Mouse (Mus musculus) testis, postnatal 14 days (tissue): ENCODE measurements around the gene Phactr1.
A peak's percentile ranks its signal among the peaks of the same experiment; 100 is the strongest.

Experiments used
- DNase-seq: peaks from one replicate; pipeline ENCODE4 v3.0.0; 2021; ENCODE audit warnings: low spot score

Phactr1 gene

DNA sequence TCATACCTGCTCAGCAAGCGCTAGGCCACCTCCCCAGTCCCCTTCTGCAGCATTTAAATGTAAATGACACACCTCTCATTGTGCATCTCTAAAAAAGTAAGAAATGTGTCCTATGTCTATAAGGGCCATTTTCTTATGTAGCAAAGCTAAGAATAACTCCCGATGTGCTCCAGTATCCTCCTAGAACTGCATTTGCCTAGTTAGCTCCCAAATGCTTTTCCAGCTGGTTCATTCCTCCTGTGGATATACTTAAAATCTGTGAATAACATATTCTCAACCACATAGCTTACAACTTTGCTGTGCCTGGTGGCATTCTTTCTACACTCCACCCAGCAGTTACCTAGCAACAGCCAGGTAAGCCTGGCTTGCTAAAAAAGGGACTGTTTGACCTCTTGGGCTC, 349.8 kb downstream of the Phactr1 start:
- no peak for DNase-seq

DNA sequence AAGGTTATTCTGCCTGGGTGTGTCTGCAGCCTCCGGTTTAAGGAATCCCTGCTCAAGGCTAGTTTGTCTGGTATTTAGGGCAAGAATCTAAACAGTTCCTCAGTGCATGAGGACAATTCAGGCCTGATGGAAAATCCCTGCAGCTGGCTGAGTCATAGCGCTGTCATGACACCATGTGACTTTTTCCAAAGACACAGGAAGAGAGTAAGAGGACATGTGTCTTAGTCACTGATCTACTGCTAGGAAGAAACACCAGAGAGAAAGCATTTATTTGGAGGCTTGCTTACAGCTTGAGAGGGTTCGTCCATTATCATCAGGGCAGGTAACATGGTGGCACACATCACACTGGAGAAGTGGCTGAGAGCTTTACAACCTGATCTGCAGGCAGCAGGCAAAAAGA, 352.0 kb downstream of the Phactr1 start:
- no peak for DNase-seq

DNA sequence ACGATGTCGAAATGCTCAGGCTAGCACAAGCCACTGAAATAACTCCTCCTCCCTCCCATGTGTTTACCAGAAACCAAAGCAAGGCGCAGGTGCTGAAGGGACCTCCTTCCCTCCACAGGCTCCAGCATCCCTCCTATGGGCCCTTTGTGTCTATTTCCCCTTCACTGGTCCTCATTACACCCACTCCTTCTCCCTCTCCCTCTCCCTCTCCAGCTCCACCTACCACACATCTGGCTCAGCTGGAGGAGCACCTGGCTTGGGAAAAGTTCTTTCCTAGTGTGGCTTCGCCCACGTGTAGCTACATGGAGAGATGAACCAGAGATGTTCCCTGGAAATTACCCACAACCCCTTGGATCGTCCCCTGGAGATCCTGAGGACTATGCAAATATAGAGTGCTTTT, 356.1 kb downstream of the Phactr1 start:
- no peak for DNase-seq

DNA sequence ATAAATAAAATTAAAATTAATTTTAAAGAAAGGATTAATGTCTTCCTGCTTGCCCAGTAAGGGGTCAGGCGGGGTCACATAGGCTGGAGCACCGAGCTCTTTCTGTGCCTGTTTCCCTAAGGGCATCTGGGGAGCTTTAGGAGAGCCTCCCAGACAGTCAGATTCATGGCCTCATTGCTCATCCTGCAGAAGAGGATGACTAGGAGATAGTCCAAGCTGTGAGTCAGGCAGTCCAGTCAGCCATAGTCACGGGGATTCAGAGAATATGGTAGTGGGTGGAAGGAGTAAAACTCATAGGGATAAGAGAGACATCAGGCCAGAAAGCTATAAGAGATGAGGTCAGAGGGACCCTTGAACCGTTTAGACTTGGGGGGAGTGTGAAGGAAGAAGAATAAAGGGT, 362.3 kb downstream of the Phactr1 start:
- no peak for DNase-seq

DNA sequence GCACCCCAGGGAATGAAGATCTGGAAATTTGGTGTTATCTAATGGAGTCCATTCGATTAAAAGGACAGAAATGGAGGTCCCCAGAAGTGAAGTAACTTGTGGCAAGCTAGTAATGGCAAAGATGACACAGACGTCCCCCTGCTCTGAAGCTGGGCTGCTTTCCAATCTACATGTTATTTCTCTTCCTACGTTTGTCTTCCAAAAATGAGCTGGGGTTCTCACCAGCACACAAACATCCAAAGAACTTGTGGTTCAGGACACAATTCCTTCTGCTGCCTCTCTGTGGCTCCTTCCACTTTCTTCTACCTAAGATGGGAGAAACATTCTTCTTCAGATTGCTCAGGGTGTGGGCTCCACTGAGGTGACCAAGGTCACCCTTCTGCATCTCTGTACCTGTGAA, 368.1 kb downstream of the Phactr1 start:
- no peak for DNase-seq

DNA sequence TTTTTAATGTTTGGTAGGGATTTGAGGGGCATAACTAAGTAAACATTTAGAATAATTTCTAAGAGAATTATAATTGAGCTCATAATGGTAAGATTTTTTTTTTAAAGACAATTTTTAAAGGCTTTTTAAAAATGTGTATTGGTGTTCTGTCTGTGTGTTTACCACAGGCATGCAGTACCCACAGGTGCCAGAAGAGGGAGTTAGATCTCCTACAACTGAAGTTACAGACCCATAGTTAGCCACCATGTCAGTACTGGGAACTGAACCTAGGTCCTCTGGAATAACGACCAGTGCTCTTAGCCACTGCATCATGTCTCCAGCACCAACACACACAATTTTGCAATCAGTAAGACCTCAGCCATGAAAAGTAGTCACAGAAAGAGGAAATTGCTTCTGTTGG, 372.8 kb downstream of the Phactr1 start:
- DNase-seq: peak; percentile 8

DNA sequence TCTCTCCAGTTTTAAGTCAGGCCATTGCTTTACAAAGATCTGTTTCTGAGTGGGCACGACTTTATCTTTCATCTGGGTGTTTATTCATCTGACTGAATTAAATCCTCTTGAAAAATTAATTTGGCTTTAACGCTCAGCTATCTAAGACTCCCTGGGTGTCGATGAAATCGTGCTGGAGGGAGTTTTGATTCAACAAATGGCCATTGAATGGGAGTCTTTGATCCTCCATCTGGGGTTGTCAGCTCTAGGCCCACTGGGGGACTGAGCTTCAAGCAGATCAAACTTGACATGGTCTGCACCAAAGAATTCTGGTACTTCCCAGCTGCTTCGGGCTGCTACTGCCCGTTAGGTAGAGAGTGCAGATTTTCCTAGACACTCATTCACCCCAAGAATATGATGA, 374.7 kb downstream of the Phactr1 start:
- no peak for DNase-seq

DNA sequence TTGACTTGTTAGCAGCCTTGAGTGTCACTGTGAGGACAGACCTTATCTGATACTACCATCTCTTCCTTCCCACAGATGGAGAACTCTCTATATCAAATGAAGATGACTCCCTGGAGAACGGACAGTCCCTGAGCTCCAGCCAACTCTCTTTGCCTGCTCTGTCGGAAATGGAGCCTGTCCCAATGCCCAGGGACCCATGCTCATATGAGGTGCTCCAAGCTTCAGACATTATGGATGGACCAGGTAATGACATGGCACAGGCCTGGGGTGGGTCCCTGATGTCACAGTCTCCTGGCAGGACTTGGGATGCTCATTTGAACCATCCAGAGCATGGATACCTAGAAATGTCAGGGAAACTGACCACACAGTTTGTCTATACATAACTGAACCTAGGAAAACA, 376.7 kb downstream of the Phactr1 start:
- no peak for DNase-seq

DNA sequence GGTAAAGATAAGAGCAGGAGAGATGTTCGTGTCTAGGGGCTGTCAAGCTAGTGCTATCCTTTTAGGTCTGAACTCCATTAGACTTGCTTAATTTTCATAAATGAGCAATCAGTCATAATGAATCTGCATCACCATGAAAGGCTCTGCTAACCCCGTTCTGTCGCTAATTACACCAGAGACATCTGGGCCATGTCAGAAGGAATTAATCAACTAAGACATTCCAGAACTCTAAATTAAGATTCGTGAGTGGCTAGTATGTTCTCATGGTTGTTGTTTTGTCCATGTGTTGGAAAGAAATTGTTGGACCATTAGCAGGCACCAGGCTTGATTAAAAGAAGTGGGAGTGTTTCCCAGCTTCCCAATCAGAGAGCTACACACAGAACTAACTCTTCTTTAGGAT, 382.9 kb downstream of the Phactr1 start:
- DNase-seq: no peak

DNA sequence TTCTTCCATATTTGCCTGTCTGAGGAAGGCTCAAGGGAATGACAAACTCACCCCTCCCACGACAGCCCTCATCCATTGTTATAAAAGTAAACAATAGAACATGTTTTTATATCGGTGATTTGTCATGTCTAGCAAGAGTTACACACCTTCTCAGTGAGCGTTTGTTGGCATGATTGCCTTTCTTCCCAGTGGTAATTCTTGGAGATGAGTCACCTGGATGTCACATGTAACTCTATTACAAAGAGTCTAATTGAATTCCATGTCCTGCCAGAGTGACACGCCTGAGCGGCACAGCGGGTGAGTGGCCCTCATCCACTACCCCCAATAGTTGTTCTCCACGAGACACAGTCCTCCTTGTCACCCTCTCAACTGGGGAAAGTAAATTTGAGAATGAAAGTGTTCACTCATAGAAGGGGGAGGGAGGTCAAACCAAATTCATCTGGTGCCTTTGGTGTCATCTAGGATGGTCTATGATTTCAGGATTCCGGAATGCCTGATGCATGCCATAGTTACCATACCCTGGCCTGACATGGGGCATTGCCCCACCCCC, 388.4 kb downstream of the Phactr1 start:
- DNase-seq: no peak

DNA sequence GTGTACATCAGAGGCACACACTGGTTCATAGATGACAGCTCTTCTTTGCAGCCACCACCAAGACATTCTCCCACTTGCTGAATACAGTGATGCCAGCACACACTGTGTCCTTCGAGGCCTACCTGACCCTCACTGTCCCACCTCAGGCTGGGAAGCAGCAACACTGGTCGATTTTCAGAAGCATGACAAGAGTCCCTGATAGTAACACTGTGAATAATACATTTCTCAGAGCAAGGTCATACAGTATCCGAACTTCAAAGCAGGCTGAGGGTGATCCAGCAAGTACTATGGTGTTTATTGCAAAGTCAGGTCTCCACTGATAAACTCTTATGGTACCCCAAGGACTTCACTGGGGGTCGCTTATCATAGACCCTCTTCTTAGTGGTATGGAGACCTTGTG, 390.1 kb downstream of the Phactr1 start:
- DNase-seq: no peak

DNA sequence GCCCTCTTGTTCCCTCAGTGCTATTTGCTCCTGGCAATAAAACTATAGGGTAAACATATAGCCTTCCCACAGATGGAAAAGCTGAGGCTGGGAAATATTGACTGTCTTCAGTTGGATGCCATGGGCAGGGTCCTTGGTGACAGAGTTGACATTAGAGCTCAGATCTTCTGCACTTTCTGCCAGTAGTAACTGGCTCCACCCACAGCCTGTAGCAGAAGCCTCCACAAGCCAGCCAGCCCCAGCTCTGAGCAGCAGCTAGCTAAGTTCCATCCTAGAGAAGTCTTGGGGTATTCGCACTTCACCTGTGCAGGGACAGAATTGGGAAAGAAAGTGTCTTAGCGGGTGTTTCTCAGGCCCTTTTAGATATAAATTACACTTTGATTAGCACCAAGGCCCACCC, 390.5 kb downstream of the Phactr1 start:
- DNase-seq: no peak

DNA sequence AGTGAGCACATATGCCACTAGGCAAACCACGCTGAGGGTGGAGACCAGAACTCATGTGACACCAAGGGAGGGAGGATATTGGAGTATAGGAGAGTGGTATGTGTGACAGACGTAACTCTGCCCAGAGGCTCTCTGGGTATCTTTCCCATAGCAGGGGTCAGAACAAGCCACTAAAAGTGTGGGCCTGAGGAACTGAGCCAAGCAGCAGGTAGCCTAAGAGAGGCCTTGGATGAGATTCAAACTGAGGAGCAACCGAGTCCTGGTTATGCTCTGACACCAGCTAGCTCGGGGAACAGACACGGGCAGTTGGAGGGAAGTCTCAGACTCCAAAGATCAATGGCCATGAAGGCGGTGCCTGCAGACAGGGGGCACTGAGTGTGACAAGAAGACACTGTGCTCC, 395.0 kb downstream of the Phactr1 start:
- no peak for DNase-seq

DNA sequence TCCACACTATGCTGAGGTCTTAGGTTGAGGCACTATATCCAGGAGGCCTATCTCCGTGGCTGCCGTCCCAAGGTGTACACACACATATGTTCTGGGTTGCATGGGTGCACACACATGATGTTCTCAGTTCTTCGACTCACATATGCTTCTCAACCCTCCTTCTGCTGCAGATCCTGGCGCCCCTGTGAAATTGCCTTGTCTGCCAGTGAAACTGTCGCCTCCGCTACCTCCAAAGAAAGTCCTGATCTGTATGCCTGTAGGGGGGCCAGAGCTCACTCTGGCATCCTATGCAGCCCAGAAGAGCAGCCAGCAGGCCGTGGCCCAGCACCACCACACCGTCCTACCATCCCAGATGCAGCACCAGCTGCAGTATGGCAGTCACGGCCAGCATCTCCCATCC, 397.1 kb downstream of the Phactr1 start:
- DNase-seq: no peak

DNA sequence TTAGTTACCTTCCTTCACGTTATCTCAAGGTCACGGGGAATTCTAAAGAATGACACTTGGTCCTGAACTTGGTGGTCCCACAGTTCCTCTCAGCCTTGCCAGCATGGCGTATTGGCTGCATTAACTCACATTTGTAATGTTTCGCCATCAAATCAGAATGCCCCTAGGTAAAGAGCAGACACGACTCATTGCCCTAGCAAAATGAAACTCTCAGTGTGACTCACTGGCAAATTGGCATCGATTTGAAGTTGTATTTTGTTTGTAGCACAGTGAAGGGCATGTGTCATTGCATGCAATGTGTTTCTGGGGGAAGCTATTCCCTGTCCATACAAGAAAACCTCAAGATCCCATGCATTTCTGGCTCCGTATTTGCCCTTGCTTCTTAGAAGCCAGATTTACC, 404.8 kb downstream of the Phactr1 start:
- no peak for DNase-seq

DNA sequence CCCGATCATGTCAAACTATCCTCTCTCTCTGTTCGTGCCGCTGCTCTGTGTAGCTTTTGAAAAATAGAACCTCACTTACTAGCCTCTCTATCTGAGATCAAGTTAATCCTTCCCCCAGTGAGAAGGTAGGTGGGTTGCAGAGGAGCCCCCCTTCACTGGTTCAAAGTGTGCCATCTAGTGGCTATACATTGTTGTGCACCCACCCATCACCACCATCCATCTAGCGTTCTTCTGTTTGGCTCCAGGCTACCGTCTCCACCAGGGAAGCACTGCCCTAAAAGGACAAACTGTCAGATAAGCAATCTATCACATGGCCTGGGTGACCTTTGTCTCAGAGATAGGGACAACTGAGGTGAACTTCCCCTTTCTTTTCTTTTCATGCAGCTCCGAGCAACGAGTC, 413.9 kb downstream of the Phactr1 start:
- DNase-seq: no peak

DNA sequence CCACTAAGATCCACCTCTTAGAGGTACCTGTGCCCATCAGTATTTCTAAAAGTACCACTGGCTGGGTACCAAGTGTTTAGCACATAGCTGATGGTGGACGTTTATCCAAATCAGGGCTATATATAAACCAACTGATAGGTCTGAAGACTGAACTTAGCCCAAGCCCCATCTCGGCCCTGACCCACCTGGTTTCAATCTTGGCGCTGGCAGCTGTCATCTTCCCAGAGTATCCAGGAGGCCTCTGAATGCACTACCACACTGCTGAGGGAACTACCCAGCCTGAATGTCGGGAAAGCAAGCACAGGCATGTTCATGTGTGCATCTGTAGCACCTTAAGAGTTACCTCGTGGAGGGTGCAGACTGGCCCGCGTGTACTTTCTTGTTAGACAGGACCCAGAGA, 422.5 kb downstream of the Phactr1 start:
- no peak for DNase-seq

DNA sequence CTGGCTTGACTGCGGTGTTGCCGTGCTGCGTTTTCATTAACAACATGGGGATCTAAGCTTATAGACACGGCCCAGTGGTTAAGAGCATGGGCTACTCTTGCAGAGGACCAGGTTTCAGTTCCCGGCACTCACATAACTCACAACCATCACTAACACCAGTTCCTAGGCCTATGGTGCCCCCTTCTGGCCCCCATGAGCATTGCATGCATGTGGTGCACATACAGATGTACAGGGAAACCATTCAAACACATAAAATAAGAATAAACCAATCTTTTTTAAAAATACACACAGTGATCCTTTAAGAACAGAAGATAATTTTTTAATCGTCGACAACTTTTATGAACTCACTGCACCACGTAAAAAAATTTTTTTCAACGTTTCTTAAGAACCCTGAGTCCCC, 424.1 kb downstream of the Phactr1 start:
- no peak for DNase-seq

DNA sequence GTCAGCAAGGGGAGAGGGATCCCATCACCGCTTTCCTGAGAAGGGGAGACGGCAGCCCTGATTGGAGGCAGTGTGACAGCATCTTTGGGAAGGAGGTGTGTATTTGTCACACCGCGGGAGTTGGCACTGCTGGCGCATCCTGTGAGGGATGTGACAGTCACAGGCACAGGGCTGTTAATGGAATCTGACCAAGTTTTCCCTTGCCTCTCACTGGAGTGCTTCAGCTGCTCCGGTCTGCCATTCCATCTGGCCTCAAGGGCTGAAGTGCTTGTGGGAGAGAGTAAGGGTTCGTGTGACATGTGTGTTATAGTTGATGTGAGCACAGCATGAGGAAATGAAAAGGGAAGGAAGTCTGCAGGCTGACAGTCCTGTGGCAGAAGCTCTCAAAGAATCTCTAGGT, 431.9 kb downstream of the Phactr1 start:
- no peak for DNase-seq

DNA sequence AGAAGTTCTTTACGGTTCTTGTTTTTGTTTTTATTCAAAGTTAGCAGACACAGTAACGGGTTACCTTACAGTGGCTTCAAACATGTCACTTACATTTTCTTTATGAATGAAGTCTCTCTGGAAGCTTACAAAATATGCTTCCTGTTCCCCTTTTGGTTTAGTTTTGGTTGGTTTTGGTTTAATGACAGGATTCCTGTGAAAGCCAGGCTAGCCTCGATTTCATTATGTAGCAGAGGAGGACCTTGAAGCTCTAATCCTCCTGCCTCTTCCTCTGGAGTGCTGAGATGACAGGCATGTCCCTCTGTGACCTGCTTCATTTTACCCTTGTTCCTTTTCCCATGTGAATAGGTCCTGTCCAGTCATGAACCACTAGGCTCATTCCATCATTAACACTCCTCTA, 432.3 kb downstream of the Phactr1 start:
- DNase-seq: no peak

DNA sequence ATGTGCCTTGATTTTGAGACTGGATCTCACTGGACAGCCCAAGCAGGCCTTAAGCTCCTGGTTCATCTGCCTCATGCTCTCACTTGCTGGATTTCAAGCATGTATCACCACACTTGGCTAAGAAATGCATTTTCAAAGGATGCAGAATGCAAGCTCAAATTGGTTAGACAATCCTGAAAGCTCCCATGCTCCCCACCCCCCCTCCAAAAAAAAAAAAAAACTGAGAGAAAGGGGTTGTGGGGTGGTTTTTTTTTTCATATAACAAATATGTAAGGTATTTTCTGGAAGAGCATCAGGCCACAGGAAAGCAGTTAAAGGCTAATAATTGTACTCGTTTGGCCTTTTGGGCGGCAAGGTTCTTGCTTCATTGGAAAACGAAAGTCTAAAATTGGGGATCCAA, 432.7 kb downstream of the Phactr1 start:
- DNase-seq: no peak

DNA sequence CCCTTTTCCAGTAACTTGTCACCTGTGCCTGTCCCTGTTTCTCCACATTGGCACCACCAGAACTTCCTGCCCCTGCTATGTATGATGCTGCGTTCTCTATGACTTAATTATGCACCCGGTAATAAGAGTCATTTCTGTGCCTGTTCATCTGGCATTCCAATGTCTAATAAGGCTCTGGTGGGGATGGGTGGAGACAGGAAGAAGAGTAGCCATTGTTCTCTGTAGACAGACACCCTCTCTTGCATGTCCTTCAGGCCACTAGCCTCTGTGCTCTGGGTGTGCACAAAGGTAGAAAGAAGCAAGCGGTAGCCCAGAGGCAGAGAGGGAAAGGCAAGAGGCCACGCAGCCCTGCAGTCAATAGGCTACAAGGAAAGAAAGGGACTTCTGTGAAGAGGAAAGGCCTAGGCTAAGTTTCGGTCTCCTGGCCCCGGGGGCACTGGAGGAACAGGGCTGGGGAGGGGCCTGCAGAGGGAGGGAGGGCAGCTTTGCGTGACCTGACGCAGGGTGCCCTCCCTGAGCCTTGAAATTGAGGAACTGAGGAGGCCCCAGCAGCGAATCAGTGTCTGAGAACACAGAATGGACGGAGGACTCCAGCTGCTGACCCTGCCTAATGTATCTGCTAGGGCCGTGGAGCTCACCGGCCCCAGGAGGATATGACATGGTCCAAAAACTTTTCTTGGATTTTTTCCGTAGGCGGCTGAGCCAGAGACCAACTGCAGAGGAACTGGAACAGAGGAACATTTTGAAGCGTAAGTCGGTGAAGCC, 442.1 kb downstream of the Phactr1 start:
- DNase-seq: no peak

DNA sequence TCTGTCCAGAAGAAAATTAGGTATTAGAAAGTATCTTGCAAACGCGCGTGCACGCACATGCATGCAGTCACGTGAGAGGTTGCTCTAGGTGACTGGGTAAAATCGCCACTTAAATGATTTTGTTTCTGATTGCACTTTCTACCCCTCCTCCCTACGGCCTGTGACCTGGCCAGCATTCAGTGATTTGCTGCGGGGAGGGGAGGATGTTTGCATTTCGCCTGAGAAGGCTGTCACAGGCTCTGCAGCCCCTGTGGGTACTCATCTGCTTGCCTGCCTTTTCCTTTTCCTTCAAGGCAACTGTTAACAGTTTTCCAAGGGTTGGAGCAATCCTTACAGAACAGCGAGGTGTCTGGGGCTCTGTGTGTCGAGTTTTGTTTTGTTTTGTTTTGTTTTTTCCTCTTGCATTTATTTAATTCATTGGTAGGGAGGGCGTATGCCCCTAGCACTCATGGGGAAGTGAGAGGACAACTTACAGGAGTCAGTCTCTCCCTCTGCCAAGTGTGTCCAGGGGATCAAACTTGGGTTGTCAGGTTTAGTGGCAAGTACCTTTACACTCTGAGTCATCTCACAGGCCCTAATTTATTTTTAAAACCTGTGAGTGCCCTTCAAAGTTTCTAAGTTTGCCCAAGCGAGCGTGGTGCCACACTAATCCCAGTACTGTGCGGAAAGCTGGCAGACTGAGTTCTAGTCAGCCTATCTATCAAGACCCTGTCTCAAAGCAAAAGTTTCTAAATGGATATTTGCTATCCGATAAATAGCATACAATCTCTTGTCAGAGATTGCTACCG, 443.7 kb downstream of the Phactr1 start:
- DNase-seq: no peak

DNA sequence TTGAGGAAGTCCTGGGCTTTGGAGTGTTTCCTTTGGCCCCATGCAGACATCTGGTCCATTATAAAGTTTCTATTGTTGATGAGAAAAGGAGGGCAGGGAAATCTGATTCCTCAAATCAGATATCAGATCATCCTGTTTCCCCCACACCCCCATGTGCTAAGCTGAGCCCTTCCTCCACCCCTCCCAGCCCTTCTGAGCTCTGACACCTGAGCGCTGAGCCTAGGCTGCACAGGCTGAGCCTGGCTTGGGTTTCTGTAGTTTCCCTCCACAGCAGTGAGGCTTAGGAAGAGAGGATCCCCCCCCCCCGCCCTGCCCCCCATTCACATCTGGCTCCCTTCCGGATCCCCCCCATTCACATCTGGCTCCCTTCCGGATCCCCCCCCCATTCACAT, 444.3 kb downstream of the Phactr1 start:
- DNase-seq: no peak
